In genomic region chr16:9825110-9825483, GRCm38 (mm10) we compare ENCODE assay signal across 18 mouse cellular contexts.
A peak's percentile ranks its signal among the peaks of the same experiment; 100 is the strongest.
DNase-seq lines count a peak whose midpoint lies in the region.
"Had no signal": no experiment of that assay in that cellular context is flagged by ENCODE, and none has a peak within 500 bp of the region (broad histone marks: within the 10 kb centered on the region; RNA-seq: fewer than 3 reads in every experiment).

No protein-coding gene starts in this region.

- peak; percentile 30 for DNase-seq in heart, adult 11 months
- no peak for DNase-seq in heart, postnatal 10 days
- DNase-seq in right cerebral cortex, adult 18-20 months, result peak; percentile 75
- no peak for DNase-seq in right cerebral cortex, postnatal 25 days
- peak; percentile 74 to 77 for DNase-seq in frontal cortex, adult 2 months (ENCODE audit: extremely low spot score in 1 of 2, low spot score in 1 of 2)
- DNase-seq in left cerebral cortex, postnatal 25 days (ENCODE audit: low spot score in 2 of 2), result peak; percentile 42 to 92
- no peak for DNase-seq in lung, postnatal 4 days
- no peak for DNase-seq in gastrocnemius, adult 8-10 months (ENCODE audit: low spot score in 2 of 2)
- DNase-seq: adrenal gland, postnatal 25 days; cerebellum, adult 8-10 months; gastrocnemius, postnatal 36 days; heart, adult 2 months; liver; lung, adult 2 months; lung, postnatal 10 days; midbrain, embryonic 14.5 days; retina, postnatal 1 day; thymus, postnatal 14 days had no signal

- intact Hi-C loops in heart, postnatal 10 days (cut with DNase I), result no loop called here
- intact Hi-C loops in left cerebral cortex, postnatal 25 days (cut with DNase I), result loop anchor here (1.0 kb wide), 1 partner anchor 24 kb away; no protein-coding TSS in a partner anchor

Comparison
In these comparisons a context has a peak if more than half of its experiments do, and no peak if none do; other contexts are left out.
1. DNase-seq: peak in heart, adult 11 months (single experiment), right cerebral cortex, adult 18-20 months (single experiment), frontal cortex, adult 2 months (2 of 2) and left cerebral cortex, postnatal 25 days (2 of 2); none in heart, postnatal 10 days (0 of 2), right cerebral cortex, postnatal 25 days (single experiment), lung, postnatal 4 days (0 of 2) and gastrocnemius, adult 8-10 months (0 of 2).